Mouse (Mus musculus) midbrain, embryonic 12.5 days (tissue): ENCODE measurements around the gene Hist1h3f. TPM values are rescaled to one million over a fixed set of nuclear protein-coding genes. Genes with fewer than 3 reads are reported as not detected.

ENCODE experiments used
- ATAC-seq: fragments of 200-750 bp; cut with Nextera tagmentation; 2 replicates; pipeline ENCODE4 v1.8.0; 2017; ENCODE audit warnings: low read depth, moderate TSS enrichment, moderate library complexity; ENCODE audit not compliant: low FRiP score
- H3K27ac ChIP-seq: fragments of 300-500 bp; sonication (generic); replicated peaks from 2 replicates; pipeline ENCODE4 v1.5.1; 2016; ENCODE audit warnings: mild to moderate bottlenecking
- H3K27me3 ChIP-seq: fragments of 300-500 bp; sonication (generic); 2 replicates; pipeline ENCODE4 v1.6.1; 2016; ENCODE audit warnings: mild to moderate bottlenecking
- H3K36me3 ChIP-seq: fragments of 300-500 bp; sonication (generic); 2 replicates; pipeline ENCODE4 v1.6.1; 2016
- H3K4me1 ChIP-seq: fragments of 300-500 bp; sonication (generic); 2 replicates; pipeline ENCODE4 v1.6.1; 2016
- H3K4me2 ChIP-seq: fragments of 300-500 bp; sonication (generic); replicated peaks from 2 replicates; pipeline ENCODE4 v1.6.1; 2016; ENCODE audit warnings: mild to moderate bottlenecking, moderate library complexity
- H3K4me3 ChIP-seq: fragments of 300-500 bp; sonication (generic); 2 replicates; pipeline ENCODE4 v1.5.1; 2016; ENCODE audit warnings: mild to moderate bottlenecking
- H3K9ac ChIP-seq: fragments of 300-500 bp; sonication (generic); replicated peaks from 2 replicates; pipeline ENCODE4 v1.6.1; 2016; ENCODE audit warnings: mild to moderate bottlenecking, moderate library complexity
- H3K9me3 ChIP-seq: fragments of 300-500 bp; sonication (generic); 2 replicates; pipeline ENCODE4 v1.6.1; 2016; ENCODE audit warnings: mild to moderate bottlenecking
- WGBS: fragments of 180-500 bp; shearing (Covaris S2); methylation state at CpG from one replicate; pipeline ENCODE4 v1.1.7; 2016; 5-methylcytosine and 5-hydroxymethylcytosine counted together
- polyA plus RNA-seq: library from polyadenylated mRNA; unstranded; fragments of >200 nt; fragmentation: Nextera tagmentation; extraction: Ambion mirVana; gene quantifications from 2 replicates; pipeline ENCODE4 v1.2.1, GENCODE M21; 2016

Hist1h3f gene
- polyA plus RNA-seq, 1 experiment from 2014 or later, result 1.0 TPM

- Histone ChIP-seq H3K4me2 (peak overlapping the region; percentile 48), H3K9ac (no peak overlapping the region), H3K4me1 (peaks cover 19% of the 10 kb centered on the region), H3K9me3 (no peaks in the 10 kb centered on the region), H3K36me3 (no peaks in the 10 kb centered on the region), H3K27me3 (peaks cover 4% of the 10 kb centered on the region; the same call in 1 of the 2 replicates), H3K27ac (no peak overlapping the region), H3K4me3 (peak overlapping the region; percentile 25)
- 2% methylated on average over 13 of the region's 13 CpGs for WGBS
- no peak for ATAC-seq
Observed at GRCm38 (mm10) chr13:23506351-23506750, 37.5 kb upstream of the Hist1h3f start.

GRCm38 (mm10) chr13:23506819-23507515, 36.9 kb upstream of the Hist1h3f start:
- no peak overlapping the region for H3K4me2 ChIP-seq
- 13% methylated on average over 14 of the region's 14 CpGs for WGBS
- H3K4me1 ChIP-seq, result peaks cover 13% of the 10 kb centered on the region
- H3K4me3 ChIP-seq, result no peak overlapping the region
- no peaks in the 10 kb centered on the region for H3K9me3 ChIP-seq
- no peaks in the 10 kb centered on the region for H3K36me3 ChIP-seq
- no peak overlapping the region for H3K27ac ChIP-seq
- H3K9ac ChIP-seq, result no peak overlapping the region
- peaks cover 4% of the 10 kb centered on the region; the same call in 1 of the 2 replicates for H3K27me3 ChIP-seq
- no peak for ATAC-seq

- ATAC-seq, result no peak
- 38% methylated on average over 1 of the region's 1 CpGs for WGBS
- Histone ChIP-seq H3K27me3 (peaks cover 4% of the 10 kb centered on the region; the same call in 1 of the 2 replicates), H3K4me2 (no peak overlapping the region), H3K4me1 (peaks cover 10% of the 10 kb centered on the region), H3K27ac (no peak overlapping the region), H3K9ac (no peak overlapping the region), H3K36me3 (no peaks in the 10 kb centered on the region), H3K9me3 (no peaks in the 10 kb centered on the region), H3K4me3 (no peak overlapping the region)
Observed at GRCm38 (mm10) chr13:23510127-23510526, 33.7 kb upstream of the Hist1h3f start.

- no peaks in the 10 kb centered on the region for H3K36me3 ChIP-seq
- H3K4me3 ChIP-seq, result no peak overlapping the region
- H3K9ac ChIP-seq, result no peak overlapping the region
- no peak overlapping the region for H3K4me2 ChIP-seq
- H3K9me3 ChIP-seq, result no peaks in the 10 kb centered on the region
- ATAC-seq, result no peak
- H3K27me3 ChIP-seq, result no peaks in the 10 kb centered on the region
- H3K4me1 ChIP-seq, result peaks cover 5% of the 10 kb centered on the region; the same call in 1 of the 2 replicates
- H3K27ac ChIP-seq, result no peak overlapping the region
- 88% methylated on average over 1 of the region's 1 CpGs for WGBS
Observed at GRCm38 (mm10) chr13:23513517-23513916, 30.3 kb upstream of the Hist1h3f start.

- no peak for ATAC-seq
- H3K9me3 ChIP-seq, result no peaks in the 10 kb centered on the region
- no peaks in the 10 kb centered on the region for H3K36me3 ChIP-seq
- H3K4me1 ChIP-seq, result peaks cover 5% of the 10 kb centered on the region; the same call in 1 of the 2 replicates
- no peak overlapping the region for H3K27ac ChIP-seq
- WGBS, result 73% methylated on average over 5 of the region's 5 CpGs
- H3K9ac ChIP-seq, result no peak overlapping the region
- H3K4me2 ChIP-seq, result no peak overlapping the region
- no peak overlapping the region for H3K4me3 ChIP-seq
- H3K27me3 ChIP-seq, result no peaks in the 10 kb centered on the region
Observed at GRCm38 (mm10) chr13:23515281-23515680, 28.6 kb upstream of the Hist1h3f start.

- peak; percentile 45; the same call in 1 of the 2 replicates for ATAC-seq
- H3K4me3 ChIP-seq, result peak overlapping the region; percentile 49
- H3K4me1 ChIP-seq, result peaks cover 5% of the 10 kb centered on the region; the same call in 1 of the 2 replicates
- H3K27ac ChIP-seq, result no peak overlapping the region
- WGBS, result 55% methylated on average over 15 of the region's 15 CpGs
- no peaks in the 10 kb centered on the region for H3K27me3 ChIP-seq
- H3K4me2 ChIP-seq, result peak overlapping the region; percentile 58
- H3K9me3 ChIP-seq, result no peaks in the 10 kb centered on the region
- H3K9ac ChIP-seq, result no peak overlapping the region; the same call in 1 of the 2 replicates
- H3K36me3 ChIP-seq, result no peaks in the 10 kb centered on the region
Observed at GRCm38 (mm10) chr13:23515826-23516620, 27.8 kb upstream of the Hist1h3f start.

- peaks cover 5% of the 10 kb centered on the region; the same call in 1 of the 2 replicates for H3K4me1 ChIP-seq
- no peaks in the 10 kb centered on the region for H3K27me3 ChIP-seq
- no peaks in the 10 kb centered on the region for H3K36me3 ChIP-seq
- peak; percentile 59; the same call in 1 of the 2 replicates for ATAC-seq
- no peak overlapping the region for H3K27ac ChIP-seq
- H3K9me3 ChIP-seq, result no peaks in the 10 kb centered on the region
- peak overlapping the region; percentile 58 for H3K4me2 ChIP-seq
- peak overlapping the region; percentile 49 for H3K4me3 ChIP-seq
- WGBS, result under 1% methylated on average over 19 of the region's 19 CpGs
- H3K9ac ChIP-seq, result no peak overlapping the region
Observed at GRCm38 (mm10) chr13:23516822-23517602, 26.8 kb upstream of the Hist1h3f start.

- ATAC-seq, result peak; percentile 83
- no peak overlapping the region for H3K27ac ChIP-seq
- H3K9me3 ChIP-seq, result no peaks in the 10 kb centered on the region
- no peaks in the 10 kb centered on the region for H3K36me3 ChIP-seq
- WGBS, result under 1% methylated on average over 27 of the region's 27 CpGs
- H3K4me2 ChIP-seq, result peak overlapping the region; percentile 58
- no peaks in the 10 kb centered on the region for H3K27me3 ChIP-seq
- H3K4me3 ChIP-seq, result peak overlapping the region; percentile 49
- H3K4me1 ChIP-seq, result peaks cover 5% of the 10 kb centered on the region; the same call in 1 of the 2 replicates
- H3K9ac ChIP-seq, result no peak overlapping the region
Observed at GRCm38 (mm10) chr13:23517603-23518294, 26.1 kb upstream of the Hist1h3f start.

- no peak for ATAC-seq
- H3K4me3 ChIP-seq, result peak overlapping the region; percentile 49
- under 1% methylated on average over 6 of the region's 6 CpGs for WGBS
- no peaks in the 10 kb centered on the region for H3K27me3 ChIP-seq
- no peaks in the 10 kb centered on the region for H3K9me3 ChIP-seq
- H3K27ac ChIP-seq, result no peak overlapping the region
- no peak overlapping the region for H3K9ac ChIP-seq
- no peaks in the 10 kb centered on the region for H3K36me3 ChIP-seq
- H3K4me2 ChIP-seq, result peak overlapping the region; percentile 58
- peaks cover 5% of the 10 kb centered on the region; the same call in 1 of the 2 replicates for H3K4me1 ChIP-seq
Observed at GRCm38 (mm10) chr13:23518295-23518603, 25.6 kb upstream of the Hist1h3f start.

- no peak overlapping the region for H3K9ac ChIP-seq
- no peak for ATAC-seq
- peaks cover 5% of the 10 kb centered on the region; the same call in 1 of the 2 replicates for H3K4me1 ChIP-seq
- H3K36me3 ChIP-seq, result no peaks in the 10 kb centered on the region
- H3K4me3 ChIP-seq, result peak overlapping the region; percentile 49
- peak overlapping the region; percentile 58 for H3K4me2 ChIP-seq
- no peak overlapping the region for H3K27ac ChIP-seq
- H3K9me3 ChIP-seq, result no peaks in the 10 kb centered on the region
- H3K27me3 ChIP-seq, result no peaks in the 10 kb centered on the region
- 0% methylated on average over 6 of the region's 6 CpGs for whole genome bisulfite sequencing
Observed at GRCm38 (mm10) chr13:23518885-23519284, 25.0 kb upstream of the Hist1h3f start.

GRCm38 (mm10) chr13:23519416-23519815, 24.4 kb upstream of the Hist1h3f start:
- Histone ChIP-seq H3K36me3 (no peaks in the 10 kb centered on the region), H3K27me3 (no peaks in the 10 kb centered on the region), H3K9me3 (no peaks in the 10 kb centered on the region), H3K4me2 (peak overlapping the region; percentile 58), H3K9ac (no peak overlapping the region), H3K27ac (no peak overlapping the region), H3K4me3 (peak overlapping the region; percentile 49), H3K4me1 (peaks cover 5% of the 10 kb centered on the region; the same call in 1 of the 2 replicates)
- ATAC-seq, result peak; percentile 20; the same call in 1 of the 2 replicates
- 2% methylated on average over 10 of the region's 10 CpGs for WGBS
